Mouse (Mus musculus) liver, embryonic 16.5 days (tissue): ENCODE measurements around the gene Ppp5c. TPM values are rescaled to one million over a fixed set of nuclear protein-coding genes. Genes with fewer than 3 reads are reported as not detected.

Experiments used
- ATAC-seq: fragments of 200-750 bp; cut with Nextera tagmentation; 2 replicates; pipeline ENCODE4 v1.8.0; 2017; ENCODE audit warnings: low read depth, mild to moderate bottlenecking, moderate number of reproducible peaks, moderate library complexity
- H3K27ac ChIP-seq: fragments of 300-500 bp; sonication (generic); 2 replicates; pipeline ENCODE4 v1.5.1; 2014; ENCODE audit warnings: mild to moderate bottlenecking, low read length
- H3K27me3 ChIP-seq: fragments of 300-500 bp; sonication (generic); 2 replicates; pipeline ENCODE4 v1.6.1; 2014; ENCODE audit warnings: low read depth, low read length, mixed read lengths; ENCODE audit not compliant: control insufficient read depth, insufficient read depth
- H3K36me3 ChIP-seq: fragments of 300-500 bp; sonication (generic); 2 replicates; pipeline ENCODE4 v1.6.1; 2014; ENCODE audit warnings: mild to moderate bottlenecking; ENCODE audit not compliant: control insufficient read depth, insufficient read depth
- H3K4me1 ChIP-seq: fragments of 300-500 bp; sonication (generic); 2 replicates; pipeline ENCODE4 v1.6.1; 2014; ENCODE audit warnings: low read depth, low read length, mixed read lengths; ENCODE audit not compliant: control insufficient read depth
- H3K4me2 ChIP-seq: fragments of 300-500 bp; sonication (generic); 2 replicates; pipeline ENCODE4 v1.6.1; 2014; ENCODE audit warnings: low read depth, low read length, mixed read lengths
- H3K4me3 ChIP-seq: fragments of 300-500 bp; sonication (generic); 2 replicates; pipeline ENCODE4 v1.5.1; 2014; ENCODE audit warnings: low read depth, mild to moderate bottlenecking, low read length
- H3K9ac ChIP-seq: fragments of 300-500 bp; sonication (generic); 2 replicates; pipeline ENCODE4 v1.6.1; 2014; ENCODE audit warnings: low read depth, low read length
- H3K9me3 ChIP-seq: fragments of 300-500 bp; sonication (generic); replicated peaks from 2 replicates; pipeline ENCODE4 v1.6.1; 2016; ENCODE audit warnings: low read length; ENCODE audit not compliant: control insufficient read depth
- WGBS: fragments of 180-500 bp; shearing (Covaris S2); extraction: QIAGEN DNeasy Blood & Tissue Kit; methylation state at CpG from one replicate; pipeline ENCODE4 v1.1.7; 2014; ENCODE audit not compliant: insufficient replicate concordance; 5-methylcytosine and 5-hydroxymethylcytosine counted together
- polyA plus RNA-seq: library from polyadenylated mRNA; unstranded; fragments of >200 nt; fragmentation: Nextera tagmentation; extraction: Ambion mirVana; gene quantifications from 2 replicates; pipeline ENCODE4 v1.2.1, GENCODE M21; 2015

Ppp5c gene
- polyA plus RNA-seq, 1 experiment from 2014 or later, result 38.0 TPM

DNA sequence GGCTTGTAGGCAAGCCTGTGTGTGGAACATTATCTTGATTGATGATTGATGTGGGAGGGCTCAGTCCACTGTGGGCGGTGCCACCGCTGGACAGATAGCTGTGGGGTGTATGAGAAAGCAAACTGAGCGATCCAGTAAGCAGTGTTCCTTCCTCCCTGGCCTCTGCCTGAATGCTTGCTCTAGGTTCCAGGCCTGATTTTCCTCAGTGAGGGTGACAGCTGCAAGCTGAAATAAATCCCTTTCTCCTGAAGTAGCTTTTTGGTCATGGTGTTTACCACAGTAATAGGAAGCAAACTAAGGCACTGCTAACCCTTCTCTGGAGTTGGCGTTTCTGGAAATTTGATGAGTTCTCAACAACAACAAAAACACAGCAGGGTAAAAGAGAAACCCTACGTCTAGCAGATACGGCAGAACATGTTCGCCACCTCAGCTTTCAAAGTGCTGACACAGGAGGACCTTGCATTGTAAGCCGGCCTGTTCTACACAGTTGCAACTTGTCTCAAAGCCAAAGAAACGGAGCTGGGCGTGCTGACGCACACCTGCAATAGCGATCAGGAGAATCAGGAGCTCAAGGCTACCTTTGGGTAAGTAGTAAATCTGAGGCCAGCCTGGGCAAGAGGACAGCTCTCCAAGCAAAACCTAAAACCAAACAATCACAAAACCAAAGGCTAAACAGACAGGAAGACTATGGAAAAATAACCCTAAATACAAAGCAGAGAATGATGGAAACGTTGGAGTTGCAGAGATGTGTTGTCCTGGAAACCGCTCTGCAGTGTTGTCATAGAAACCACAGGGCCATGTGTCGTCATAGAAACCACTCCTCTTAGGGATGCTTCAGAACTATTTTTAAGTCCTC, 71.1 kb downstream of the Ppp5c start:
- H3K4me3 ChIP-seq, result no peak overlapping the region
- no peaks in the 10 kb centered on the region for H3K4me1 ChIP-seq
- H3K9me3 ChIP-seq, result no peaks in the 10 kb centered on the region
- H3K9ac ChIP-seq, result no peak overlapping the region
- ATAC-seq, result no peak
- H3K27me3 ChIP-seq, result no peaks in the 10 kb centered on the region; the same call in 1 of the 2 replicates
- H3K27ac ChIP-seq, result no peak overlapping the region
- no peak overlapping the region for H3K4me2 ChIP-seq
- WGBS, result 57% methylated on average over 15 of the region's 15 CpGs
- no peaks in the 10 kb centered on the region for H3K36me3 ChIP-seq

DNA sequence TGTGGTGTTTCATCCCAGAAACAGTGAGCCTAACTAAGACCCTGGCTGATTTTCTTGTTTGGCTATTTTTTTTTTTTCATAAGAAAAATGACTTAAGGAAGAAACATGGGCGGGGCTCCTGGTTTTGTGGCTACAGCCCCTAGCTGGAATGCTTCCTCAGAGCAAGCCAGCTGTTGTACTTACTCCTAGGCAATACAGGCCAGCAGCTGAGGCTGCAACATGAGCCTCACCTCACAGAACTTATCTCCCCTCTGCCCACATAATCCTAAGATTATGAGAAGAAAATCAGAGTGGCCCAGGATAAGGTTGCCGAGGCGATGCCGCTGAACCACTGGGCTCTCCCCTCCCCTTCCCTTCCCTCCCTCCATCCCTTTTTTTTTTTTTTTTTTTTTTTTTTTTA, 72.0 kb downstream of the Ppp5c start:
- Histone ChIP-seq H3K4me2 (no peak overlapping the region), H3K9me3 (no peaks in the 10 kb centered on the region), H3K4me3 (no peak overlapping the region), H3K36me3 (no peaks in the 10 kb centered on the region), H3K27me3 (no peaks in the 10 kb centered on the region; the same call in 1 of the 2 replicates), H3K9ac (no peak overlapping the region), H3K27ac (no peak overlapping the region), H3K4me1 (no peaks in the 10 kb centered on the region)
- WGBS, result 35% methylated on average over 4 of the region's 4 CpGs
- ATAC-seq, result no peak

Other genes starting within 250 kb of the Ppp5c start
- 101 and 119 TPM in 2 replicates for gene Slc1a5, start 246.6 kb downstream of the Ppp5c start, polyA plus RNA-seq
- 27.4 and 29.8 TPM in 2 replicates for gene Strn4, start 212.0 kb downstream of the Ppp5c start, polyA plus RNA-seq
- gene Fkrp, start 211.2 kb downstream of the Ppp5c start, polyA plus RNA-seq, result 7.8 and 8.9 TPM in 2 replicates
- 2.8 and 3.6 TPM in 2 replicates for gene Prkd2, start 185.0 kb downstream of the Ppp5c start, polyA plus RNA-seq
- gene Dact3, start 152.6 kb downstream of the Ppp5c start, polyA plus RNA-seq, result 0.05 and 0.12 TPM in 2 replicates
- gene Gng8, start 136.1 kb downstream of the Ppp5c start, polyA plus RNA-seq, result 0.17 TPM in 1 of 2 replicates, not detected in the other
- 1.2 and 1.3 TPM in 2 replicates for gene Ptgir, start 121.4 kb downstream of the Ppp5c start, polyA plus RNA-seq
- gene Calm3, start 103.8 kb downstream of the Ppp5c start, polyA plus RNA-seq, result 81.6 and 86.6 TPM in 2 replicates
- gene Pnmal2, start 83.2 kb downstream of the Ppp5c start, polyA plus RNA-seq, result 0.20 and 0.42 TPM in 2 replicates
- 0.02 and 0.05 TPM in 2 replicates for gene Pnmal1, start 68.2 kb downstream of the Ppp5c start, polyA plus RNA-seq
- gene Gm42372, start 44.8 kb downstream of the Ppp5c start, polyA plus RNA-seq, result 0.04 TPM in 2 replicates
- 5.3 and 5.9 TPM in 2 replicates for gene Ccdc8, start 35.2 kb downstream of the Ppp5c start, polyA plus RNA-seq
- 36.0 and 43.3 TPM in 2 replicates for gene Hif3a, start 34.5 kb upstream of the Ppp5c start, polyA plus RNA-seq
- 0.20 and 0.25 TPM in 2 replicates for gene Psg16, start 46.1 kb upstream of the Ppp5c start, polyA plus RNA-seq
- gene Ceacam3, start 122.4 kb upstream of the Ppp5c start, polyA plus RNA-seq, result 0.04 TPM in 1 of 2 replicates, not detected in the other
- gene Psg29, start 175.6 kb upstream of the Ppp5c start, polyA plus RNA-seq, result not detected in 2 replicates